Comparison of ENCODE assay signal across 20 mouse cellular contexts in genomic region chr17:45566031-45566359, GRCm38 (mm10). TPM values are rescaled to one million over a fixed set of nuclear protein-coding genes. Genes with fewer than 3 reads are reported as not detected.
A peak's percentile ranks its signal among the peaks of the same experiment; 100 is the strongest.
DNase-seq lines count a peak whose midpoint lies in the region; ATAC-seq lines count a peak whose summit lies in the region.
"Had no signal": no experiment of that assay in that cellular context is flagged by ENCODE, and none has a peak within 500 bp of the region (broad histone marks: within the 10 kb centered on the region; RNA-seq: fewer than 3 reads in every experiment).

No protein-coding gene starts in this region.

- DNase-seq in kidney, postnatal 4 days: no peak
- DNase-seq in midbrain, embryonic 11.5 days (ENCODE audit: low spot score, missing footprints): no peak
- no peak for DNase-seq in embryonic facial prominence, embryonic 10.5 days (ENCODE audit: low spot score)
- DNase-seq in liver, embryonic 13.5 days: no peak
- DNase-seq in adrenal gland, adult 8-10 months: no peak
- DNase-seq: adrenal gland, postnatal 36 days; cerebellum, adult 11-12 months; gastrocnemius, postnatal 25 days; heart, postnatal 10 days; kidney, adult 9 months; right cerebral cortex, adult 18-20 months; thymus, postnatal 25 days had no signal

- H3K27me3 ChIP-seq in kidney, embryonic 14.5 days (ENCODE audit: control insufficient read depth, insufficient read depth, low read length): no peaks in the 10 kb centered on the region
- no peaks in the 10 kb centered on the region for H3K27me3 ChIP-seq in midbrain, embryonic 15.5 days (replicated peaks)
- no peaks in the 10 kb centered on the region for H3K27me3 ChIP-seq in midbrain, embryonic 11.5 days (ENCODE audit: control insufficient read depth, insufficient read depth, low read length)
- no peaks in the 10 kb centered on the region for H3K27me3 ChIP-seq in embryonic facial prominence, embryonic 10.5 days (replicated peaks; ENCODE audit: low read depth, poor library complexity, severe bottlenecking)
- H3K27me3 ChIP-seq in liver, embryonic 13.5 days: no peaks in the 10 kb centered on the region
- H3K27me3 ChIP-seq: forebrain, embryonic 15.5 days; hindbrain, embryonic 12.5 days had no signal

- H3K4me2 ChIP-seq in kidney, embryonic 14.5 days (replicated peaks; ENCODE audit: low read depth, low read length): no peak overlapping the region
- H3K4me2 ChIP-seq in midbrain, embryonic 15.5 days: no peak overlapping the region
- no peak overlapping the region for H3K4me2 ChIP-seq in midbrain, embryonic 11.5 days
- no peak overlapping the region for H3K4me2 ChIP-seq in liver, embryonic 13.5 days

- no peak for ATAC-seq in kidney, embryonic 14.5 days (ENCODE audit: low FRiP score, low TSS enrichment)
- ATAC-seq in midbrain, embryonic 15.5 days (replicated peaks): no peak
- no peak for ATAC-seq in midbrain, embryonic 11.5 days (ENCODE audit: low FRiP score)
- no peak for ATAC-seq in liver, embryonic 13.5 days (ENCODE audit: low read depth)
- ATAC-seq: forebrain, embryonic 15.5 days; inflammation-experienced regulatory T-cells, adult 6 months had no signal

- H3K9ac ChIP-seq in kidney, embryonic 14.5 days (ENCODE audit: low read depth, low read length): no peak overlapping the region
- no peak overlapping the region for H3K9ac ChIP-seq in midbrain, embryonic 15.5 days
- no peak overlapping the region for H3K9ac ChIP-seq in midbrain, embryonic 11.5 days (ENCODE audit: low read length)
- H3K9ac ChIP-seq in liver, embryonic 13.5 days: no peak overlapping the region
- H3K9ac ChIP-seq: liver, embryonic 14.5 days had no signal

- 64% methylated on average over 1 of the region's 1 CpGs for whole genome bisulfite sequencing in kidney, embryonic 14.5 days
- 94% methylated on average over 1 of the region's 1 CpGs for WGBS in midbrain, embryonic 15.5 days
- WGBS in midbrain, embryonic 11.5 days: 75% methylated on average over 1 of the region's 1 CpGs
- WGBS in embryonic facial prominence, embryonic 10.5 days: 86% methylated on average over 1 of the region's 1 CpGs
- 52% methylated on average over 1 of the region's 1 CpGs for WGBS in liver, embryonic 13.5 days (ENCODE audit: insufficient replicate concordance)

- H3K4me1 ChIP-seq in kidney, embryonic 14.5 days (ENCODE audit: control insufficient read depth, insufficient read depth, low read length): peaks cover 11% of the 10 kb centered on the region; the same call in 1 of the 2 replicates
- H3K4me1 ChIP-seq in midbrain, embryonic 15.5 days: peaks cover 43% of the 10 kb centered on the region
- H3K4me1 ChIP-seq in midbrain, embryonic 11.5 days (ENCODE audit: control insufficient read depth, insufficient read depth, low read length): peaks cover 21% of the 10 kb centered on the region
- H3K4me1 ChIP-seq in embryonic facial prominence, embryonic 10.5 days: peaks cover 51% of the 10 kb centered on the region
- H3K4me1 ChIP-seq in liver, embryonic 13.5 days (replicated peaks): peaks cover 69% of the 10 kb centered on the region

- peaks cover 60% of the 10 kb centered on the region for H3K36me3 ChIP-seq in kidney, embryonic 14.5 days (ENCODE audit: control insufficient read depth, insufficient read depth, low read length)
- H3K36me3 ChIP-seq in midbrain, embryonic 15.5 days (replicated peaks): peaks cover 48% of the 10 kb centered on the region
- H3K36me3 ChIP-seq in midbrain, embryonic 11.5 days (ENCODE audit: control insufficient read depth, insufficient read depth, low read length): peaks cover 37% of the 10 kb centered on the region
- peaks cover 59% of the 10 kb centered on the region for H3K36me3 ChIP-seq in embryonic facial prominence, embryonic 10.5 days (replicated peaks)
- H3K36me3 ChIP-seq in liver, embryonic 13.5 days: peaks cover 58% of the 10 kb centered on the region

- no peaks in the 10 kb centered on the region for H3K9me3 ChIP-seq in kidney, embryonic 14.5 days (ENCODE audit: control insufficient read depth, low read length)
- H3K9me3 ChIP-seq in midbrain, embryonic 15.5 days: no peaks in the 10 kb centered on the region
- H3K9me3 ChIP-seq in midbrain, embryonic 11.5 days (ENCODE audit: control insufficient read depth, low read length): no peaks in the 10 kb centered on the region
- H3K9me3 ChIP-seq in embryonic facial prominence, embryonic 10.5 days: no peaks in the 10 kb centered on the region
- no peaks in the 10 kb centered on the region for H3K9me3 ChIP-seq in liver, embryonic 13.5 days (replicated peaks)
- H3K9me3 ChIP-seq: forebrain, embryonic 15.5 days; hindbrain, embryonic 12.5 days; midbrain, embryonic 10.5 days had no signal

- peak overlapping the region; percentile 11; the same call in 1 of the 2 replicates for H3K27ac ChIP-seq in kidney, embryonic 14.5 days (ENCODE audit: low read depth, low read length)
- no peak overlapping the region for H3K27ac ChIP-seq in midbrain, embryonic 15.5 days
- no peak overlapping the region for H3K27ac ChIP-seq in midbrain, embryonic 11.5 days (ENCODE audit: low read depth, low read length)
- no peak overlapping the region for H3K27ac ChIP-seq in embryonic facial prominence, embryonic 10.5 days (replicated peaks)
- 0 out of 2 replicates have a peak overlapping the region, but pooled peaks have one; percentile 59 for H3K27ac ChIP-seq in liver, embryonic 13.5 days
- H3K27ac ChIP-seq: liver, embryonic 14.5 days; macrophage; midbrain, embryonic 10.5 days had no signal

- no peak overlapping the region; the same call in 1 of the 2 replicates for H3K4me3 ChIP-seq in kidney, embryonic 14.5 days (ENCODE audit: low read length)
- 0 out of 2 replicates have a peak overlapping the region, but pooled peaks have one; percentile 2 for H3K4me3 ChIP-seq in midbrain, embryonic 15.5 days
- H3K4me3 ChIP-seq in midbrain, embryonic 11.5 days (ENCODE audit: low read depth, low read length): no peak overlapping the region
- peak overlapping the region; percentile 6; the same call in 1 of the 2 replicates for H3K4me3 ChIP-seq in embryonic facial prominence, embryonic 10.5 days
- H3K4me3 ChIP-seq in liver, embryonic 13.5 days (replicated peaks): no peak overlapping the region
- H3K4me3 ChIP-seq: forebrain, embryonic 15.5 days had no signal

RNA-seq across cellular contexts. Expression of gene Slc35b2, which starts 2.3 kb away (rescaled TPM):
- 122 and 140 TPM in 2 replicates for polyA plus RNA-seq in kidney, embryonic 14.5 days (2014; fragmentation: Nextera tagmentation; extraction: Ambion mirVana)
- 85.5 and 93.4 TPM in 2 replicates for polyA plus RNA-seq in midbrain, embryonic 15.5 days (2015; fragmentation: Nextera tagmentation; extraction: Ambion mirVana)
- 97.2 and 102 TPM in 2 replicates for polyA plus RNA-seq in midbrain, embryonic 11.5 days (2014; fragmentation: Nextera tagmentation; extraction: Ambion mirVana)
- 95.8 and 101 TPM in 2 replicates for polyA plus RNA-seq in embryonic facial prominence, embryonic 10.5 days (2016; fragmentation: Nextera tagmentation; extraction: Ambion mirVana)
- polyA plus RNA-seq in liver, embryonic 13.5 days (2015; fragmentation: Nextera tagmentation; extraction: Ambion mirVana): 58.0 and 58.6 TPM in 2 replicates
- total RNA-seq in adrenal gland, adult 8-10 months (2022): 10 to 100 TPM; 51.7 to 68.9 (median 61.0) TPM

RNA-seq across cellular contexts. Expression of gene Hsp90ab1, which starts 7.1 kb away (rescaled TPM):
- polyA plus RNA-seq in kidney, embryonic 14.5 days (2014; fragmentation: Nextera tagmentation; extraction: Ambion mirVana): 1,653 and 1,961 TPM in 2 replicates
- polyA plus RNA-seq in midbrain, embryonic 15.5 days (2015; fragmentation: Nextera tagmentation; extraction: Ambion mirVana): 1,488 and 1,537 TPM in 2 replicates
- 1,614 and 1,690 TPM in 2 replicates for polyA plus RNA-seq in midbrain, embryonic 11.5 days (2014; fragmentation: Nextera tagmentation; extraction: Ambion mirVana)
- polyA plus RNA-seq in embryonic facial prominence, embryonic 10.5 days (2016; fragmentation: Nextera tagmentation; extraction: Ambion mirVana): 2,187 and 2,215 TPM in 2 replicates
- polyA plus RNA-seq in liver, embryonic 13.5 days (2015; fragmentation: Nextera tagmentation; extraction: Ambion mirVana): 1,012 and 1,064 TPM in 2 replicates
- total RNA-seq in adrenal gland, adult 8-10 months (2022): 1,000 to 10,000 TPM; 1,432 to 3,205 (median 1,905) TPM

RNA-seq across cellular contexts. Expression of gene Nfkbie, which starts 10.5 kb away (rescaled TPM):
- polyA plus RNA-seq in kidney, embryonic 14.5 days (2014; fragmentation: Nextera tagmentation; extraction: Ambion mirVana): 3.5 and 4.8 TPM in 2 replicates
- polyA plus RNA-seq in midbrain, embryonic 15.5 days (2015; fragmentation: Nextera tagmentation; extraction: Ambion mirVana): 3.5 and 5.3 TPM in 2 replicates
- 7.8 and 9.0 TPM in 2 replicates for polyA plus RNA-seq in midbrain, embryonic 11.5 days (2014; fragmentation: Nextera tagmentation; extraction: Ambion mirVana)
- 6.6 and 7.1 TPM in 2 replicates for polyA plus RNA-seq in embryonic facial prominence, embryonic 10.5 days (2016; fragmentation: Nextera tagmentation; extraction: Ambion mirVana)
- polyA plus RNA-seq in liver, embryonic 13.5 days (2015; fragmentation: Nextera tagmentation; extraction: Ambion mirVana): 1.4 and 1.6 TPM in 2 replicates
- total RNA-seq in adrenal gland, adult 8-10 months (2022): 1 to 10 TPM; 4.2 to 6.4 (median 5.6) TPM

RNA-seq across cellular contexts. Expression of gene Tmem151b, which starts 16.5 kb away (rescaled TPM):
- polyA plus RNA-seq in kidney, embryonic 14.5 days (2014; fragmentation: Nextera tagmentation; extraction: Ambion mirVana): 1.7 and 2.0 TPM in 2 replicates
- polyA plus RNA-seq in midbrain, embryonic 15.5 days (2015; fragmentation: Nextera tagmentation; extraction: Ambion mirVana): 32.1 and 33.9 TPM in 2 replicates
- polyA plus RNA-seq in midbrain, embryonic 11.5 days (2014; fragmentation: Nextera tagmentation; extraction: Ambion mirVana): 5.1 and 6.2 TPM in 2 replicates
- 5.8 and 8.3 TPM in 2 replicates for polyA plus RNA-seq in embryonic facial prominence, embryonic 10.5 days (2016; fragmentation: Nextera tagmentation; extraction: Ambion mirVana)
- 0.14 and 0.17 TPM in 2 replicates for polyA plus RNA-seq in liver, embryonic 13.5 days (2015; fragmentation: Nextera tagmentation; extraction: Ambion mirVana)
- total RNA-seq in adrenal gland, adult 8-10 months (2022): under 1 TPM; 0.09 to 0.17 (median 0.14) TPM
- total RNA-seq: gastrocnemius, postnatal 25 days had no signal

RNA-seq across cellular contexts. Expression of gene Slc29a1, which starts 33.4 kb away (rescaled TPM):
- 61.4 and 83.5 TPM in 2 replicates for polyA plus RNA-seq in kidney, embryonic 14.5 days (2014; fragmentation: Nextera tagmentation; extraction: Ambion mirVana)
- polyA plus RNA-seq in midbrain, embryonic 15.5 days (2015; fragmentation: Nextera tagmentation; extraction: Ambion mirVana): 30.7 and 33.0 TPM in 2 replicates
- 45.1 and 46.8 TPM in 2 replicates for polyA plus RNA-seq in midbrain, embryonic 11.5 days (2014; fragmentation: Nextera tagmentation; extraction: Ambion mirVana)
- polyA plus RNA-seq in embryonic facial prominence, embryonic 10.5 days (2016; fragmentation: Nextera tagmentation; extraction: Ambion mirVana): 53.4 and 58.1 TPM in 2 replicates
- 215 and 233 TPM in 2 replicates for polyA plus RNA-seq in liver, embryonic 13.5 days (2015; fragmentation: Nextera tagmentation; extraction: Ambion mirVana)
- 100 to 1,000 TPM; 145 to 174 (median 158) TPM for total RNA-seq in adrenal gland, adult 8-10 months (2022)

Comparison
In these comparisons a context has a peak if more than half of its experiments do, and no peak if none do; other contexts are left out.
1. H3K4me3 ChIP-seq: peak in midbrain, embryonic 15.5 days (single experiment) and embryonic facial prominence, embryonic 10.5 days (single experiment); none in kidney, embryonic 14.5 days (single experiment), midbrain, embryonic 11.5 days (single experiment) and liver, embryonic 13.5 days (single experiment).
2. H3K27ac ChIP-seq: peak in kidney, embryonic 14.5 days (single experiment) and liver, embryonic 13.5 days (single experiment); none in midbrain, embryonic 15.5 days (single experiment), midbrain, embryonic 11.5 days (single experiment) and embryonic facial prominence, embryonic 10.5 days (single experiment).